Mouse (Mus musculus): ENCODE measurements at regions not wholly inside any gene's neighbourhood (a gene's known extent, or its start where the extent isn't known, plus 50 kb on each side); places are given as distances from the start of the nearest gene placed in this dataset.
A peak's percentile ranks its signal among the peaks of the same experiment; 100 is the strongest.

DNA sequence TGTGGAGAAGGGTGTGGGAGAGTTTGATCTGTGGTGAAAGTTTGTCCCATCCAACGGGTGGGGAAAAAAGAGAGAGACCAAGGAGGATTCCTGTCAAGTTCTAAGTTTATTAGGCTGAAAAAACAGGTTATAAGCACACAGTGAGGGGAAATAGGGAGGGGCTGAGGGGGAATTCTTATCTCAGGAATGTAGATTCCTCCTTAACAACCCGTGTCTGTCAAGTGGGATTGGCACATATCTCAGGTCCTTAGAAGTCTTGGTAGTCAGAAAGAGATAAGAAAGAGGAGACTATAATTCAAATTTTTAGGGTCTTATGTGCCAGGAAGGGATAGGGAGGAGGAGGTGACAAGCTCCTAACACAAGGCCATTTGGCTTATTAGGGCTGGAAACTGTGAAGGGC is 128.9 kb downstream of the 5530400C23Rik start:
- no peak for ATAC-seq (replicated peaks; ENCODE audit: low read depth, poor library complexity, severe bottlenecking)

DNA sequence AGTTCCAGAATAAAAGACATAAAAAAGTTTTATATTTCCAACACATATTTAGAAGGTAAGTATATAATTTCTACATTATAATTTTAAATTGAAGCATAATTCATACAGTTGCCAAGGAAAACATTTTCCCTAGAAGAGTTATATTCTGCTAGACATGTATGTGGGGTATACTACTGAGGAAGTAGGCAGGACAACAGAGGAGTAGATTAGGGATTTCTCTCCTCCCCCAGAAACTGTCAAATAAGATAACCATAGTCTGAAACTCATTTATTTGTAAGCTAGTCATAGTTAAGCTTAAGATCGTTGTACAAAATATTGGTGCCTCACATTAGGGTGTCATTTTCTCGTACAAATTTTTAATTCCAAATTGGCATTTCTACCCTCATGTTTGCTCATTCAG is 139.7 kb downstream of the 5530400C23Rik start:
- ATAC-seq (replicated peaks; ENCODE audit: low read depth, poor library complexity, severe bottlenecking): no peak

DNA sequence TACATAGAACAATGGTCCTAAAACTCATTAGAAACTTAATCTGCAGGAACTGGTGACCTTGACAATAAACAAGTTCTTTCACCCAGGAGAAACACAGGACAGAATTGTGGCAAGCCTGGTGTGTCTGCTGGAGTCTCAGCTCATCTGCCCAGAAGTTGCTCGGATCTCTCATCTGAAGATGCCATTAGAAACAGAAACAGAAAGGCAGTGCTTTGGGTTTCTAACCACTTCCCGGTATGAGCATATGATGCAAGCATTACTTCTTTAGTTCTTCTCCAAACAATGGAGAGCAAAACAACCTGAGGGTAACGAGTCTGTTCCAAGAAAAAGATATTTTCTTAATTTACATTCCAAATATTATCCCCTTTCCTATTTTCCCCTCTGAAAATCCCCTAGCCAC is 150.8 kb downstream of the 5530400C23Rik start:
- ATAC-seq (replicated peaks; ENCODE audit: low read depth, poor library complexity, severe bottlenecking): peak; percentile 78

Data from common myeloid progenitor, adult 5-6 weeks (primary cell).